Mouse (Mus musculus) kidney, postnatal 14 days (tissue): ENCODE measurements around the gene Rinl.

ENCODE experiments used
- DNase-seq: peaks from one replicate; pipeline ENCODE4 v3.0.0; 2022; ENCODE audit warnings: mixed read lengths

Gene Rinl

DNA sequence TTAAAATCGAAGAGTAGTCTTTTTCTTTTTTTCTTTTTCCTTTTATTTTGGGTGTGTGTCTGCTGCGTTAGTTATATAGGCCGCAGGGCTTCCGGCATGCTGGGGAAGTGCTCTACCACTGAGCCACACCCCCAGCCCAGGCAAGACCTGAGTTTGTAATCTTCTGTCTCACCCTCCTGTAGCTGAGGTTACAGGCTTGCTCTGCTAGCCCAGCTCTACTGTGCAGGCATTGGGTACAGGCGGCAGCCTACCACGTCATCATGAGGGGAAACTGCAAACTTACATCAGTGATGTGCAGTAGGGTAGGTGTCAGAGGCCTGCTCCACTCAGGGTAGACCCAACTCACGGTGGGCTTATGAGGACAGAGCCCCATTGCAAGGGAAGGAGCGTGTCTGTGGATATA lies 7.5 kb upstream of the Rinl start:
- no peak for DNase-seq

DNA sequence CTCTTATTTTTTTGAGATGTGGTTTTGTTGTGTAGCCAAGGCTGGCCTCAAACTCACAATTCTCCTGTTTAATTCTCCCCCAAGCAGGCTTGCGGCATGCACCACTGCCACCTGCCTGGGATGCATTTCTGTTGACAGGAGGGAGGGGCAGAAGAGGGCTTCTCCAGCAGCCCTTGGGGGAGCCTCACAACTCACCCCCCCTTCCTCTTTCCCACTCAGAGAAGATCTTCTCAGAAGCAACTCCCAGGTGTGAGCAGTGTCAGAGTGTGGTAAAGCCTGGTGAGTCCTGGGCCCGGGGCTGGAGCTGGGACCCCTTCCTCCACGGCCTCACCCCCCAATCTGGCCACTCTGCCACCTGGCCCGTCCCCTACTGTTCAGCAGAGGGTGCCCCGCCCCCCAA lies 3.6 kb upstream of the Rinl start:
- no peak for DNase-seq

DNA sequence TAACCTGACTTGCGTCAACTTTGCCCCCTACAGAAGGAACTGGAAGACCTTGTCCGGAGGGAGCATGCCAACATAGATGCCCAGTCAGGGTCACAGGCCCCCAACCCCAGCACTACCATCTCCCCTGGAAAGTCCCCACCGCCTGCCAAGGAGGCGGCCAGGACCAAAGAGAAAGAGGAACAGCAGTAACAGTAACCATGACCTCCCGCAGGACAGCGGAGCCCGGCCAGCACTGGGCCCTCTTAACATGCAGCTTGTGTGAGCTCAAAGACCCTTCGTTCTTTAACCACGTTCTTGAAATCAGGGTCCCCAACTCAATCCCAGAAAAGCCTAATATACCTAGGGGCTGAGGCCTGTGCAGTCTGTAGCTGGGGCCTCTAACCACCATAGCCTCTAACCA lies 885 bp upstream of the Rinl start:
- no peak for DNase-seq

DNA sequence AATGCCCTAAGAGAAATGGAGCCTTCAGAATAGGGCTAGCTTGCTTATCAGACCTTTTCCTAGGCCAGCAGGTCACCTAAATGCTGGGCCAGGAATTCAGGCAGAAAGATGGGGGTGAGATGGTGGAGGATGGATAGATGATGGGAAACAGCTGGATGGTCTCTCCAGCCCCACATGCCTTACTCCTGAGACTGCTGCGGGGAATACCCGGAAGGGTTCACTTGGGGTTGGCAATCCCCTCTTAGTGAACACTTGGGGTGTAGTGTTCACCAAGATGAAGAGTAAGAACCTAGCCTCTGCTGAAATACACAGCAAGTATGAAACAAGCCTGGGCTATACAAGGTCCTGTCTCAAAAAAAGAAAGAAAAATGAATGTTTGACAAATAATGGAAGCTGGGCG lies 466 bp downstream of the Rinl start:
- DNase-seq, result no peak

DNA sequence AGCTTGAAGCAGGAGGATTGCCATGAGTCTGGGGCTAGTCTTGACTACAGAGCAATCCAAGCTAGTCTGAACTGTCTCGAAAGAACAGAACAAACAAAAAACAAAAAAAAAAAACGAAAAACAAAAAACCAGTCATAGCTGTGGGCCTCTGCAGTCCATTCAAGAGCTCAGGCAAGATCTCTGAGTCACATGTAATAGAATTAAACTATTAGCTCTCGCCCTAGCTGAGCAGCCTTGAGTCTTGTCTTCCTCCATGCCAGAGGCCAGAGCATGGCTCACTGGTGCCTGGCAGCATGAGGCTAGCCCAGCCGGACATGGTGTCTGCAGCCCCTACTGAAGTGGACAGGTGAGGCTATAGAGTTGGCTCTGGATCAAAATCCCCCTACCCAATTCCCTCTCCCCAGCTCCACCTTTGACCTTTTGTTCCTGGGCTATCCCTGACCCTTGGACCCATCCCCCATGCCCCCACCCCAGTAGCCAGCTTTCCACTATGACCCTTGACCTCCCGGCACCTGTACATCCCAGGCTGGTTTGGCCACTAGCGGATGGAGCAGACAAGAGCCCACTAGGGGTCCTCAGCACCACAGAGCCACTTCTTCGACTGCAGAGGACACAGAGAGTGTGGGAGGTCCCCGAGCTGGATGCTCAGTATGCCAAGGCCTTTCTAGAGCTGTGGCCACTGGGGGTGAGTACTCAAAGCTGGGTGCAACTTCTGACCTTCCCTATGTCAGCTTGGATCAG lies 1.5 kb downstream of the Rinl start:
- DNase-seq, result peak; percentile 50

DNA sequence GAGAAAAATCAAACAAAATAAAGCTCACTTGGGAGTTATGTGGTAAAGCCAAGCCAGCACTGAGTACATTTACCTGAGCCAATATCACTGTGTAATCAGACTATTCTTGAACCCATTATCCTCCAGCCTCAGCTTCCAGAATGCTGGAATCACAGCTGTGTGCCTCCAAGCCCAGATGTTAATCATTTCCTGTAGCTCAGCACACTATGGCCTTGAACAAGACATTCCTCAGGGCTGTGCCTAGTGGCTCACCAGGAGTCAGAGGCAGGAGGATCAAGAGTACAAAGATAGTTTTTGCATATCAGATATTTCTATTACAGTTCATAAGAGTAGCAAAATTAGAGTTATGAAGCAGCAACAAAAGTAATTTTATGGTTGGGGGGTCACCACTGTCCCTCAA lies 2.9 kb downstream of the Rinl start:
- DNase-seq, result no peak

DNA sequence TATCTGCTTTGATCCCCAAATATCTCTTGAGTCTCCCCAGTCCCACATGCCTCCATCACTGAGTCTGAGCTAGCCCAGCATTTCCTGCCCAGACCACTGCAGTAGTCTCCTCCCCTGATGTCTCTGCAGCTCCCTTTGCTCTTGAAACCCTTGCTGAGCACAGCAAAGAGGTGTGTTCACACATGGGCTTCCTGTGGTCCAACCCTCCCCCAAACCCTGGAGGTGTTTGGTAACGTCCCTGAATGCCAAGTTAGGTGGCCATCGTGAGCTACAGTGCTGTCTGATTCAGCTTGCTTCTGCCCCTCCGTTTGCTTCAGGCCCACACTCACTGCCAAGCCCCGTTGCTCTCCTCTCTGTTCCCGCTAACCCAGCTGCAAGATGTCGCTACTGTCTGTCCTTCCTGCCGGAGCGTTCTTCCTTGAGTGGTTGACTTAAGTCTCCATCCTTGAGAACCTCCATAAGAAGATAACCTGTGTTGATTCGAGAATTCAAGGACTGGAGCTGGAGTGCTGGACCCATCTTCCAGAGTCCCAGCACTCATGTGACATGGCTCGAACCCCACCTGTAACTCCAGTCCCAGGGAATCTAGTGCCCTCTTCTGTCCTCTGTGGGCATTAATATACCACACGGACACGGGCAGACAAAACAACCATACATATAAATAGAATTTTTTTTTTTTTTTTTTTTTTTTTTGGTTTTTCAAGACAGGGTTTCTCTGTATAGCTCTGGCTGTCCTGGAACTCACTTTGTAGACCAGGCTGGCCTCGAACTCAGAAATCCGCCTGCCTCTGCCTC lies 3.8 kb downstream of the Rinl start:
- no peak for DNase-seq

DNA sequence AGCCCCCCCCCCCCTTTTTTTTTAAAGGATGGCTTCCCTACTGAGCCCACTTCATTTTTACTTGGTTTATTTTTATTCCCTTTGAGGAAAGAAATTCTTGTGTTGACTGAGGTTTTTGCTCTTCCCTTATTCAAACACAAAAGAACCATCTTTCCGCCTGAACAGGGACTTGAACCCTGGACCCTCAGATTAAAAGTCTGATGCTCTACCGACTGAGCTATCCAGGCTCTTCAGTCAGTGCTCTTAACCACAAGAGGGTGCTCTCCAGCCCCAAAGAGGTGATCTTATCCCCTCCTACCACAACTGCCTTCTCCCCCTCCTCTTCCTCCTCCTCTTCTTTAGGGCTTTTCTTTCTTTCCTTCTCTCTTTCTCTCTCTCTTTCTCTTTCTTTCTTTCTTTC lies 5.1 kb downstream of the Rinl start:
- DNase-seq, result peak; percentile 58

DNA sequence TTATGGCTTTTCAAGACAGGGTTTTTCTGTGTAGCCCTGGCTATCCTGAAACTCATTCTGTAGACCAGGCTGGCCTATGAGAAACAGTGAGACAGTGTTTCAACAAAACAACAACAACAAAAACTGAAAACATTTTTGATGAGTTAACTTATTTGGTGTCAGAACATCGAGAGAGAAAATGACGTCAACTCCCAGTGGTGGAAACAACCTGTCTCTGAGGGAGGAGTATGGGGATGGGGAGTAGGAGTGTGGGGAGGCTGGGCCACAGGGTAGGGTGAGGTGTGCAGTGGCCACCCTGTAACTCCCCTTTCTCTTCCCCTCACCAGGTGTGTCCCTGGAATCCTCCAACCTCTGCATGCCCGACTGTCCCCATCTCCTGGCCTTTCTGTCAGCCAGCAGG lies 5.7 kb downstream of the Rinl start:
- no peak for DNase-seq

DNA sequence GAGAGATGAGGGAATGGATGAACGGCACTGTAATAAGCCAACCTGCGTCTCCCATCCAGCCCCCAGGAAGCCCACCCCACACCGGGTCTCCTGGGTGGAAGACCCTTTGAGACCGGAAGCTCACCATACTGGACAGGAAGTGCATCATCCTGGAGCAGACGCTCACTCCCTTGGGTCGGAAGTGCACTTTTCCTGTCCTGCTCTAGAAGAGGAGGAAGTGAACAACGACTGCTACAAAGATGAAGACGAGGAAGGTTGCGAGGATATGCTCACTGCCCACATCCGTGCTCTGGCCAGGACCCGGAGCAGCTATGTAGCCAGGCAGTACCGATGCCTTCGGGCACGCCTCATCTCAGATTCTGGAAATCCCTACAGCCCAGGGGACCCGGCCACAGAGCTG lies 7.1 kb downstream of the Rinl start:
- peak; percentile 41 for DNase-seq

DNA sequence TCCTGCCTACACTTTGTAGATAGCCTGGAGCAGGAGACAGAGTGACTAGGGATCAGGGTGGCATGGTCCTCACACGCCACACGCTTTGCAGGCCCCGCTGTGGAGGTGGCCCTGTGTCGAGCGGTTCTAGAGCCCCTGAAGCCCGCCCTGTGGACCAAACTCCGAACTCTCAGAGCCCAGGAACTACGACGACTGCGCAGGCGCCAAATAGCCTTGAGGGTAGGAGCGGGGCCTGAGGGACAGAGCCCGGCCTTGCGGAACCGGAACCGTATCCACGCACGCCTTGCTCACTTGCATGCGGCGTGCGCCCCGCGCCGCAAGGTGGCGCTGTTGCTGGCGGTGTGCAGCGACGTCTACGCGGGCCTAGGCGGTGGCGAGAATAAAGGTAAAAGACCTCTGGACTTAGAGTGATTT lies 7.8 kb downstream of the Rinl start:
- peak; percentile 92 for DNase-seq

DNA sequence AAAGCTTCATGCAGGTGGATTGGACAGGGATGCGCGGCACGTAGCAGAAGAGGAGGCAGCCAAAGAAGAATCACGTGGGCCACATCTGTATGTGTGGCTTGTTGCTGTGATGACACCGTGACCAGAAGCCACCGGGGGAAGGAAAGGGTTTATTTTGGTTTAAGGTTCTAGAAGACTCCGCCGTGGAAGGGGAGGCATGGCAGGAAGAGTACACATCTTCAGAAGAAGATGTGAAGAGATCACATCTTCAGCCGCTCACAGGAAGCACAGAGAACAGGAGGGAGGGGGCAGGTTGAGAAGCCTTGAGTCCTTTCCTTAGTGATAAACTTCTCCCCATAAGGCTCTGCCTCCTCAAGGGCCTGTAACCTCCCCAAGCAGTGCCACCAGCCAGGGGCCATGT lies 11.2 kb downstream of the Rinl start:
- no peak for DNase-seq

DNA sequence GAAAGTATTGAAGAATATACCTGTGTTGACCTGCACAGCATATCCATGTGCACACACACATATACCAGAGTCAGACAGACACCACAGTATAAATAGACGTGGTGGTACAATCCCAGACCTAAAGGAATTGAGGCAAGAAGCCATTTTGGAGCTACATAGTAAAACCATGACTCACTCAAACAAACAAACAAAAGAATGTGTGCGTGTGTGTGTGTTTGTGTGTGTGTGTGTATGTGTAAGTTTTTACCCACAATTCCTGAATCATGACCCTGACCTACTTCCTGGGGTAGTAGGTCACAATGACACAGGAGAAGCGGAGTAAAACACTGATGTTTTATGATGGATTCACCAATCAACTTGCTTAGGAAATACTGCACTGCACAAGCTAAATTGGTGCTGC lies 12.7 kb downstream of the Rinl start:
- DNase-seq, result no peak

DNA sequence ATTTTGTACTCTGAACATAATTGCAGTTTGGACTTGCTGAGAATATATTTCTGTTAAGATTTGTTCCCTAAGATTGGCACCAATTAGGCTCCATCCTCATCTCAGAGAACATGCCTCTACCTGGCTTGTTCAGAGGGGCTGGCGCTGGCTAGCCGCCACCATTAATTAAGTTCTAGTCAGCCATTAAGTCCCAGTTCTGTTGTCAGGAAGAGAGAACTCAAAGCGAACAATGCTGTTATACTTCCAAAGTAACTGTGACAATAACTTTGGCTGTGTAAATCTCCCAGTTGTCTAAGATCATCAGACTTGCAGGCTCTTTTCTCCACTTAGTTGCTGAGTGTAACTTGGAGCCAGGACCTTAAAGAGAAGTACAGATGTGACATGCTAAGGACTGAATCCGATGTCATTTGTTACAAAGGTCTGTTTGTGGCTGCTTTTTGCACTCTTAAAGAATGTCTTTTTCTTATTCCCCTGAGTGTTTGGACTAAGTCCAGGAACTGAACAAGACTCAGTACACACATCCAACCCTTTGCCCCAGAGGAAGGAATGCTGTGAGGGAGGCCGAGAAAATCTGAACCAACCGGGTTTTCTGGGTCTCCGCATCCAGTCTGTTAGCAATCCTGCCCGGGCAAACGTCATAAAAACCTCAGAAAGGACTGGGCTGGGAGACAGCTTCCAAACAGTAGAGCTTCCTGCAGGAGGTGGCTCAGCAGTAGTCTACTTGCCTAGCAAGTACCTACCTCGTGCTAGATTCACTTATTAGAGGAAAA lies 13.3 kb downstream of the Rinl start:
- peak; percentile 88 for DNase-seq

DNA sequence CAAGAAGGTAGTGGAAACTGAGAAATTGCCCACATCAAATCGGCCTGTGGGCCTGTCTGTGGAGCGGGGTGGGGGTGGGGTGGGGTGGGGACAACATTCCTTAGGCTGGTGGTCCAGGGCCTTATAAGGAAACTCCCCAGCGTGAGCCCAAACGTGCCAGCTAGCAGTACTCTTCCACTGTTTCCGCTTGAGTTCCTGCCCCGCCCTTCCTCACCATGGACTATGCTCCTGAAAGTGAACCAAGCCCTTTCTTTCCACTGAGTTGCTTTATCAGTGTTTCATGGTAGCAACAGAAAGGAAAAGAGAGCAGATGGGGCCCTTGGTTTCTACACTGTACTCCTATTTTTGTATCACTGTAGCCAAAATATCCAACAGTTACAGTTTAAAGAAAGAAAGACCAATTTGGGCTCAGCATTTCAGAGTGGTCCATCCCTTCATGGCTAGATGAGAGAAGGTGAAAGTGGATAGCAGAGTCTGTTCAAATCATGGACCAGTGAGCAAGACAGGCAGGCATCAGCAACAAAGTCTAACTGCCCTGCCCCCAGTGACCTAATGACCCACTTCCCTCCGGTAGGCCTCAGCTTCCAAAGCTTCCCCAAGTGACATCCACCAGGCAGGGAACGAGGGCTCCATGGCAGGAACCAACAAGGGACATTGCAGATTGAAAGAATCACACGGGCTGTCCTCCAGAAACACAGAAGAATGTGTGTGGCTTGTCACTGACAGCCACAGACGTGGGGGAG lies 14.2 kb downstream of the Rinl start:
- peak; percentile 89 for DNase-seq

DNA sequence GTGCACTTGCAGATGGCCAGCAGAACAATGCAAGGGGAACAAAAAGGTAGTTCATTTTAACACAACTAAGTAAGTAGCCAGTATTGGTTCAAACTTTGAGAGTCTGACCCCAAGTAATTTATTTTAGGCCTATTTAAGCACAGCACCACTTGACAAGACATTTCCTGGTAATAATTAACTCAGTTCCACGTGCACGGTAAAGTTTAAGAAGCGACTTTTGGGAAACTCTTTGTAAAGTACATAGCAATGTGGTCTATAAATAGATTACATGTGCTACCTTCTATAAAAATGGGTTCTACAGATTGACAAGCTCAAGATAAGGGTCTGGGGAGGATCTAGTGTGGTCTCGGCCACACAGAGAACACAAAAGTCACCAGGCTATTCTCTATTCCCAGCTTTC lies 15.0 kb downstream of the Rinl start:
- DNase-seq, result peak; percentile 25

DNA sequence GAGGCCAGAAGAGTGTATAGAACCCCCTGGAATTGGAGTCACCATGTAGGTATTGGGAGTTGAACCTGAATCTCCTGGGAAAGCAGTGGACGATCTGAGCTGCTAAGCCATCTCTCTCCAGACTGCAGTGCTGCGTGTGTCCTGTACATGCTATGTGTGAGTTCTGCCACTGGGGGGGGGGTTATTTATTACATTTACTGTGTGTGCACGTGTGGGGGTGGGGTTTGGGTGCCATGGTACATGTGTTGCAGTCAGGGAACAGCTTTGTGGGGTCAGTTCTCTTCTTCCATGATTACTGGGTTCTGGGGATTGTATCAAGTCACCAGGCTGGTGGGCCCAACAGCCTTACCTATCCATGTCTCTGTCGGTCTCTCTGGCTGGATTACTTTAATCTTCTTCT lies 18.1 kb downstream of the Rinl start:
- DNase-seq, result no peak

DNA sequence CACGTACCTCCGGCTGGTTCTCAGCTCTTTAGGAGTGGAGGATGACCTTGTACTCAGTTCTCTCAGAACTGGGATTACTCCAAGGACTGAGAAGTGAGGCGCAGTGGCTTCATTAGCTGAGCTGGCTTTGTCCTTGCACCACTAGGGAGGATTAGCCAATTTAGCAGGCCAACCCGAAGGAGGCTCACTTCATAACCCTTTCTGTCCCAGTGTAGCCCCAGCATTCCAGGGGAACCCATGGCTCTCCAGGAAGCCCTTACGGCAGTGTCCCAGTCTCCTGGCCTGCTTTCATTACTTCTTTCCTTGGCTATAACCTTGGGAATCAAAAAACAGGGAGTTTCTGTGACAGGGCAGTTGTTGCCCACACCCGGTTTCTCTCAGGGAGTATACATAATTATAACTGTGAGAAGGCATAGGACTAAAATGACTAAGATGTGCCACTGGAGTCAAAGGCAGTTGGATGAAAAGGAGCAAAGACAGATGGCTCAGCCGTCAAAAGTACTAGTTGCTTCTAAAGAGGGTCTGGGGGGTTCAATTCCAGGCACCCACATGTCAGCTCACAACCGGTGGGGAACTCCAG lies 19.0 kb downstream of the Rinl start:
- no peak for DNase-seq

DNA sequence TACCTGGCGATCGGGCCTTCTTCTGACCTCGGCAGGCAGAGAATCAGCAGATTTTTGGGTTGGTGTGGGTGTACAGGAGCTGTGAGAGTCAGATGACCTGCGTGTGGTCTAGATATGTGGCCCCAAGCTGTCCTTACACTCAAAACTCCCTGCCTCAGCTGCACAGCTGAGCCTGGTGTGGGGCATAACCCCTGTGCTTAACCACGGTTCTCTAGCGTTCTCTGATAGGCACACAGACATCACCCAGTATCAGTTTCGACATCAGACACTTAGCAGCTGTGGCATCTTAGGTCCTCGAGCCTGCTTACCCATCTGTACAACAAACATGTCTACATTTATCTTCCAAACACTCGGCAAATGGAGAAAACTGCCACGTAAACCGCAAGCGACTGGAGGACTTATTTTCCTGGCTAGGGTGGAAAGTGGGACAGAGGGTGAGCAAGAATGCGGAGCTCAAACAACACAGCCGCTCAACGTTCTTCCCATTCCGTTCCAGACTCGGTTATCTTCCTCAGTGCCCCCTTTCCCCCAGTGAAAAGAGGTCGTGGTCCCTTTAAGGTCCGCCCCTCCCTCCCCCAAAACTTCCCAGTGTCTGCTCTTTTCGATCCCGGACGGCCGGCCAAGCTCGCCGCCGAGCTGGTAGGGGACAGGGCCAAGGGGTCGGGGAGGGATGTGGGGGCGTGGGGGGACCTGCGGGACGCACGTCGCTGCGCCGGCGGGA lies 19.6 kb downstream of the Rinl start, which contains the start of gene Hnrnpl:
TSS of gene Hnrnpl (plus strand) at position 321 of the 721 bp plus-strand sequence.
- peak; percentile 84 for DNase-seq

DNA sequence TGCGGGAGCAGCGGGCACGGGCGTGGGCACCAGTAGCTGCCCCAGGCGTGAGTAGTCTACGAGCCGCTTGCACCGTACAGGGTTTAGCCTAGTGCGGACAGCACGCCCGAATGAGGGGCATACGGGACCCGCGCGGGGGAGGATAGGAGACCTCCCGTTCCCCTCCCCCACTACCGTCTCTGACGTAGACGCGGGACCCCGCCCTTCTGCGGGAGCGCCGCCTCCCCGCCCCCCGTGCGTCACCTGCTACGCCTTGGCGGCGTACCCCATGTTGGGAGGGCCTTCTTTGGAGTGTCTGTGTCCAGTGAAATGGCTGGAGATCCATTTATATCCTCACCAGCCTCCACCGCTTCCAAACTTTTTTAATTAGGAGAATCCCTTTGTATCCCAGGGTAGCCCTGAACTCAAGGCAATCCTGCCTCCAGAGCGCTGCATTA lies 20.2 kb downstream of the Rinl start:
- DNase-seq, result peak; percentile 97

DNA sequence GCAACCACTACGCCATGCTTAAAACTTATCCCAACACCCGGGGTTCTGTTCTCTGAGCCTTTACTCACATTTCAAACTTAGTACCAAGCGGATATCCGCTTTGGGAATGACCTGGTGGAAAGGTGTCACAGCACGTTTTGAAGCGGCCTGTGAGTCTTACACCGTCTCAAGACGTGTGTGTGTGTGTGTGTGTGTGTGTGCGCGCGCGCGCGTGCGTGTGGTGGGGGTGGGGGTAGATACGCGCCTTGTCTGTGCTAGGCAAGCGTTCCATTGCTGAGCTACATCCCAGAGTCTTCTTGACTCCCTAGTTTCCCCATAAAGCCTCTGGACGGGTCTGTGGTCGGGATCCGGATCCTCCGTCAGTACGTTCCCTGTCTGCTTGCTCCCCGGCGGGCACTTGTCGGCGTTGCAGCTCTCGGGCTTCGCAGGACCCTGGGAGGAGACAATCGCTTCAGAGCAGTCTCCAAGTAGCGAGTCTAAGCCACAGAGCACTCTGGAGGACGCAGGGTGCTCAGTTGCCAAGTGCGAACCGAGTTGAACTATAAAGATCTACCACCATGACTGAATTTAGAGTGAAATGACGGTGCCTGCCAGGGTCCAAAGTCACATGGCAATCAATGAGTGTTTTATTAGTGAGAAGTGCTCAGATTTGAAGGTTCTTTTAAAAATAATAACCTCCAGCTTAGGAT lies 20.8 kb downstream of the Rinl start:
- DNase-seq, result peak; percentile 77
